Mouse (Mus musculus): ENCODE data around the gene Ptprb.

- TF ChIP-seq GATA1 (IDR thresholded peaks at IDR 0.05; ENCODE audit: low read length): no peak
- TF ChIP-seq TAL1 (IDR thresholded peaks at IDR 0.05; ENCODE audit: low read length): no peak
Measured at GRCm38 (mm10) chr10:116341194-116341593, 65.9 kb downstream of the Ptprb start.
